Mouse (Mus musculus) midbrain, embryonic 14.5 days (tissue): ENCODE measurements around the gene Pla2g12a. TPM values are rescaled to one million over a fixed set of nuclear protein-coding genes. Genes with fewer than 3 reads are reported as not detected.

Experiments used
- ATAC-seq: fragments of 200-750 bp; cut with Nextera tagmentation; 2 replicates; pipeline ENCODE4 v1.8.0; 2017; ENCODE audit warnings: moderate number of reproducible peaks, moderate library complexity; ENCODE audit not compliant: low FRiP score, low TSS enrichment
- DNase-seq: peaks from one replicate; pipeline ENCODE4 v3.0.0-alpha.2; 2015
- H3K27ac ChIP-seq: fragments of 300-500 bp; sonication (generic); replicated peaks from 2 replicates; pipeline ENCODE4 v1.5.1; 2014; ENCODE audit warnings: mild to moderate bottlenecking, low read depth, low read length, moderate library complexity
- H3K27me3 ChIP-seq: fragments of 300-500 bp; sonication (generic); 2 replicates; pipeline ENCODE4 v1.6.1; 2014; ENCODE audit warnings: low read length, control low read depth, mixed read lengths; ENCODE audit not compliant: control insufficient read depth, insufficient read depth
- H3K36me3 ChIP-seq: fragments of 300-500 bp; sonication (generic); 2 replicates; pipeline ENCODE4 v1.6.1; 2014; ENCODE audit warnings: low read length, control low read depth; ENCODE audit not compliant: control insufficient read depth, insufficient read depth
- H3K4me1 ChIP-seq: fragments of 300-500 bp; sonication (generic); 2 replicates; pipeline ENCODE4 v1.6.1; 2014; ENCODE audit warnings: mild to moderate bottlenecking, antibody characterized with exemption, low read length, control low read depth; ENCODE audit not compliant: control insufficient read depth, insufficient read depth
- H3K4me2 ChIP-seq: fragments of 300-500 bp; sonication (generic); 2 replicates; pipeline ENCODE4 v1.6.1; 2014; ENCODE audit warnings: mild to moderate bottlenecking, low read length, moderate library complexity
- H3K4me3 ChIP-seq: fragments of 300-500 bp; sonication (generic); replicated peaks from 2 replicates; pipeline ENCODE4 v1.5.1; 2014; ENCODE audit warnings: low read depth, low read length
- H3K9ac ChIP-seq: fragments of 300-500 bp; sonication (generic); replicated peaks from 2 replicates; pipeline ENCODE4 v1.6.1; 2014; ENCODE audit warnings: mild to moderate bottlenecking, low read length, moderate library complexity
- H3K9me3 ChIP-seq: fragments of 300-500 bp; sonication (generic); 2 replicates; pipeline ENCODE4 v1.6.1; 2016; ENCODE audit warnings: low read length, control low read depth, mixed read lengths; ENCODE audit not compliant: control insufficient read depth
- WGBS: fragments of 180-500 bp; shearing (Covaris S2); extraction: QIAGEN DNeasy Blood & Tissue Kit; methylation state at CpG from one replicate; pipeline ENCODE4 v1.1.7; 2014; 5-methylcytosine and 5-hydroxymethylcytosine counted together
- polyA plus RNA-seq: library from polyadenylated mRNA; unstranded; fragments of >200 nt; fragmentation: Nextera tagmentation; extraction: Ambion mirVana; gene quantifications from 2 replicates; pipeline ENCODE4 v1.2.1, GENCODE M21; 2014

Pla2g12a gene
- polyA plus RNA-seq, 1 experiment from 2014 or later = 36.7 TPM

- Histone ChIP-seq H3K4me1 (no peaks in the 10 kb centered on the region), H3K9ac (no peak overlapping the region), H3K4me2 (no peak overlapping the region), H3K9me3 (no peaks in the 10 kb centered on the region), H3K36me3 (no peaks in the 10 kb centered on the region), H3K4me3 (no peak overlapping the region), H3K27ac (no peak overlapping the region), H3K27me3 (no peaks in the 10 kb centered on the region)
- ATAC-seq (no peak), DNase-seq (no peak)
- WGBS = 88% methylated on average over 7 of the region's 7 CpGs
These were observed 31.6 kb upstream of the Pla2g12a start for GRCm38 (mm10) chr3:129846846-129847245.

- H3K27ac ChIP-seq = no peak overlapping the region
- no peak overlapping the region for H3K4me2 ChIP-seq
- H3K4me3 ChIP-seq = no peak overlapping the region
- no peaks in the 10 kb centered on the region for H3K36me3 ChIP-seq
- 92% methylated on average over 2 of the region's 2 CpGs for WGBS
- 0 out of 2 replicates have a peak, but pooled peaks cover 2% of the 10 kb centered on the region for H3K9me3 ChIP-seq
- ATAC-seq (no peak), DNase-seq (no peak)
- no peak overlapping the region for H3K9ac ChIP-seq
- H3K4me1 ChIP-seq = no peaks in the 10 kb centered on the region
- no peaks in the 10 kb centered on the region for H3K27me3 ChIP-seq
These were observed 15.8 kb upstream of the Pla2g12a start for GRCm38 (mm10) chr3:129862592-129862991.

GRCm38 (mm10) chr3:129863698-129864097 lies 14.7 kb upstream of the Pla2g12a start:
- no peaks in the 10 kb centered on the region for H3K27me3 ChIP-seq
- no peak overlapping the region for H3K27ac ChIP-seq
- ATAC-seq = no peak
- peak; percentile 19 for DNase-seq
- WGBS = 46% methylated on average over 14 of the region's 14 CpGs
- H3K4me3 ChIP-seq = no peak overlapping the region
- H3K4me1 ChIP-seq = no peaks in the 10 kb centered on the region
- no peak overlapping the region for H3K9ac ChIP-seq
- H3K36me3 ChIP-seq = no peaks in the 10 kb centered on the region
- H3K4me2 ChIP-seq = no peak overlapping the region
- no peaks in the 10 kb centered on the region for H3K9me3 ChIP-seq

- no peak for DNase-seq
- no peak for ATAC-seq
- no peak overlapping the region for H3K9ac ChIP-seq
- 0 out of 2 replicates have a peak, but pooled peaks cover 7% of the 10 kb centered on the region for H3K4me1 ChIP-seq
- WGBS = 89% methylated on average over 10 of the region's 10 CpGs
- H3K4me3 ChIP-seq = no peak overlapping the region
- H3K27me3 ChIP-seq = no peaks in the 10 kb centered on the region
- no peaks in the 10 kb centered on the region for H3K9me3 ChIP-seq
- H3K36me3 ChIP-seq = no peaks in the 10 kb centered on the region
- H3K27ac ChIP-seq = no peak overlapping the region
- no peak overlapping the region for H3K4me2 ChIP-seq
These were observed 1.1 kb upstream of the Pla2g12a start for GRCm38 (mm10) chr3:129877327-129877726.

- peak; percentile 66 for DNase-seq
- Histone ChIP-seq H3K4me1 (0 out of 2 replicates have a peak, but pooled peaks cover 7% of the 10 kb centered on the region), H3K4me2 (peak overlapping the region; percentile 83), H3K4me3 (peak overlapping the region; percentile 61), H3K9ac (peak overlapping the region; percentile 77), H3K27ac (peak overlapping the region; percentile 90), H3K36me3 (no peaks in the 10 kb centered on the region), H3K27me3 (no peaks in the 10 kb centered on the region), H3K9me3 (no peaks in the 10 kb centered on the region)
- ATAC-seq = peak; percentile 54
- under 1% methylated on average over 24 of the region's 25 CpGs for WGBS
These were observed 838 bp downstream of the Pla2g12a start for GRCm38 (mm10) chr3:129879131-129879757.

GRCm38 (mm10) chr3:129879913-129880312 lies 1.5 kb downstream of the Pla2g12a start:
- H3K36me3 ChIP-seq = no peaks in the 10 kb centered on the region
- H3K27ac ChIP-seq = no peak overlapping the region
- ATAC-seq (no peak), DNase-seq (no peak)
- H3K9ac ChIP-seq = no peak overlapping the region
- no peaks in the 10 kb centered on the region for H3K27me3 ChIP-seq
- peak overlapping the region; percentile 83 for H3K4me2 ChIP-seq
- 0 out of 2 replicates have a peak, but pooled peaks cover 7% of the 10 kb centered on the region for H3K4me1 ChIP-seq
- no peaks in the 10 kb centered on the region for H3K9me3 ChIP-seq
- WGBS = 72% methylated on average over 2 of the region's 2 CpGs
- H3K4me3 ChIP-seq = no peak overlapping the region

- Histone ChIP-seq H3K36me3 (no peaks in the 10 kb centered on the region), H3K27me3 (no peaks in the 10 kb centered on the region), H3K9ac (no peak overlapping the region), H3K9me3 (no peaks in the 10 kb centered on the region), H3K4me1 (0 out of 2 replicates have a peak, but pooled peaks cover 7% of the 10 kb centered on the region), H3K4me3 (no peak overlapping the region), H3K4me2 (no peak overlapping the region), H3K27ac (no peak overlapping the region)
- no peak for ATAC-seq
- 93% methylated on average over 8 of the region's 8 CpGs for WGBS
- DNase-seq = no peak
These were observed 2.7 kb downstream of the Pla2g12a start for GRCm38 (mm10) chr3:129880925-129881593.

- ATAC-seq (no peak), DNase-seq (no peak)
- Histone ChIP-seq H3K9ac (no peak overlapping the region), H3K4me3 (no peak overlapping the region), H3K9me3 (no peaks in the 10 kb centered on the region), H3K4me2 (no peak overlapping the region), H3K36me3 (0 out of 2 replicates have a peak, but pooled peaks cover 5% of the 10 kb centered on the region), H3K4me1 (no peaks in the 10 kb centered on the region), H3K27ac (no peak overlapping the region), H3K27me3 (no peaks in the 10 kb centered on the region)
- WGBS = 89% methylated on average over 9 of the region's 9 CpGs
These were observed 7.2 kb downstream of the Pla2g12a start for GRCm38 (mm10) chr3:129885577-129885976.

- Histone ChIP-seq H3K9ac (no peak overlapping the region), H3K4me1 (no peaks in the 10 kb centered on the region), H3K4me2 (no peak overlapping the region), H3K27me3 (no peaks in the 10 kb centered on the region), H3K27ac (no peak overlapping the region), H3K9me3 (no peaks in the 10 kb centered on the region), H3K4me3 (no peak overlapping the region), H3K36me3 (0 out of 2 replicates have a peak, but pooled peaks cover 9% of the 10 kb centered on the region)
- DNase-seq (no peak), ATAC-seq (no peak)
- 80% methylated on average over 5 of the region's 5 CpGs for WGBS
These were observed 8.0 kb downstream of the Pla2g12a start for GRCm38 (mm10) chr3:129886430-129886829.
